Mouse (Mus musculus): ENCODE results near the gene Gm10428.
A peak's percentile ranks its signal among the peaks of the same experiment; 100 is the strongest.
"Not testable (repeated sequence)": the region's sequence is repeated elsewhere in the genome, so short reads cannot be mapped to it uniquely, and the experiment has no call there.

The Gm10428 gene

GRCm38 (mm10) chr11:62752780-62753179 is at the start of gene Gm10428:
Gene Gm10428, plus strand, starts transcription at chr11:62753100.
- DNase-seq (ENCODE audit: low spot score) = no peak

- DNase-seq (ENCODE audit: low spot score) = no peak
Observed at GRCm38 (mm10) chr11:62706141-62706540, 46.8 kb upstream of the Gm10428 start.

GRCm38 (mm10) chr11:62708252-62708651 is 44.6 kb upstream of the Gm10428 start:
- no peak for DNase-seq (ENCODE audit: low spot score)

GRCm38 (mm10) chr11:62710657-62711056 is 42.2 kb upstream of the Gm10428 start:
- DNase-seq (ENCODE audit: low spot score) = no peak

- no peak for DNase-seq (ENCODE audit: low spot score)
Observed at GRCm38 (mm10) chr11:62728276-62728675, 24.6 kb upstream of the Gm10428 start.

GRCm38 (mm10) chr11:62731311-62732021 is 21.4 kb upstream of the Gm10428 start, which contains the start of gene Zfp287:
Gene Zfp287, minus strand, starts transcription at chr11:62731905.
- DNase-seq (ENCODE audit: low spot score) = peak; percentile 97

GRCm38 (mm10) chr11:62732022-62732387 is 20.9 kb upstream of the Gm10428 start:
- DNase-seq (ENCODE audit: low spot score) = no peak

- DNase-seq (ENCODE audit: low spot score) = no peak
Observed at GRCm38 (mm10) chr11:62732665-62733064, 20.2 kb upstream of the Gm10428 start.

- DNase-seq (ENCODE audit: low spot score) = no peak
Observed at GRCm38 (mm10) chr11:62741186-62741585, 11.7 kb upstream of the Gm10428 start.

- peak; percentile 28 for DNase-seq (ENCODE audit: low spot score)
Observed at GRCm38 (mm10) chr11:62742261-62742957, 10.5 kb upstream of the Gm10428 start.

DNA sequence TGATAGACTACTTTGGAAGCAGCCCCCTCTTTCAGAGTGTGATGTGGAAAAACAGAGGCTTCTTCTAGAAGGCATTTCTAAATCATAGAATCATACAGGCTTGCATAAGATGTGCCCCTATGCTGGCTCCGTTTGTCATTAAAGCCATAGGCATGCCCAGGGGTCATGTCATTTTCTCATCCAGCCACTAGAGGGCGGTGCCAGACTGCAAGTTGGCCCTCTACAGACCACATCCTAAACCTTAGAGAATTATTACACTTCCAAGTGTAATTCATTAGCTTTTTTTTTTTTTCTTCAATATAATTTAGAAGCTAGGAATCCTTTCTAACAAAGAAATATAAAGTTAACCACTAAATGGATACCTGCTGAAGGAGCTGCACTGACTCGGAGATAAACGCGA is 8.8 kb upstream of the Gm10428 start:
- peak; percentile 81 for DNase-seq (ENCODE audit: low spot score)

GRCm38 (mm10) chr11:62746001-62746533 is 6.8 kb upstream of the Gm10428 start:
- DNase-seq (ENCODE audit: low spot score) = peak; percentile 83

DNA sequence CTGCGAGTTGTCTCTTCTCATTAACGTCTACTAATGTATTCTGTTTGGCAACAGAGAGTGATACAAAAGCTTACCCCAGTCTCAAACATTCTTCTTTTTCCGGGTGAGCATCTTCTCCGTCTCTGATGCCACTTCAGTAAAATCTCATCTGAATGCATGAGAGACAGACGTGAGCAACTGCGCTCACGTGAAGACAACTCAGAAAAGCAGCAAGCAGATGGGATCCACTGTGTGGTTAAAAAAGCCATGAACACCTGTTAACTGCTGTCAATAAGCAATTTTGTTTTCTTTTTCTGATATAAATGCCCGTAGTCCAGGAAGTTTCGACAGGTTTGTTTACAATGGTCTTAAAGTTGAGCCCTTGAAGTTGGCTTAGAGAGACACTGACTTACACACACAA is 5.7 kb upstream of the Gm10428 start:
- no peak for DNase-seq (ENCODE audit: low spot score)

- no peak for DNase-seq (ENCODE audit: low spot score)
Observed at GRCm38 (mm10) chr11:62748062-62748461, 4.8 kb upstream of the Gm10428 start.

DNA sequence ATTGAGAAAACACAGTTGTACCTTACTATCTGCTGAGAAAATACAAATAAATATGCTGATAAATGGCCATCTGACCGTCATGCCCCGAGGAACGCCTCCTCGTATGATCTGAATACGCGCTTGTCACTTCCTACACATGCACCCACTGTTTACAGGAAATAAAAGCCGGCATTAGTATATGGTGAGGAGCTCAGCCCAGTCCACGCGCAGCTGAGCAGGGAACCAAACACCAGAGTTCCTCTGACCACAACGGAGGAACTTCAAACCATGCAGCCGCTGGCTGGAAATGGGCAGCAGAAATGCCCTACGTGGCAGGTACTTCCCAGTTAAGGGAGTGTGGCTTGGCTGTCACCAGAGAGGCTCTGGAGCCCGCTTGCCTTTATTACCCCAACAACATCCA is 3.5 kb upstream of the Gm10428 start:
- DNase-seq (ENCODE audit: low spot score) = not testable (repeated sequence)

- no peak for DNase-seq (ENCODE audit: low spot score)
Observed at GRCm38 (mm10) chr11:62752191-62752590, 709 bp upstream of the Gm10428 start.

GRCm38 (mm10) chr11:62756456-62757142 is 3.7 kb downstream of the Gm10428 start:
- peak; percentile 99 for DNase-seq (ENCODE audit: low spot score)

GRCm38 (mm10) chr11:62757143-62757507 is 4.2 kb downstream of the Gm10428 start:
- DNase-seq (ENCODE audit: low spot score) = no peak

GRCm38 (mm10) chr11:62757906-62758305 is 5.0 kb downstream of the Gm10428 start:
- no peak for DNase-seq (ENCODE audit: low spot score)

- no peak for DNase-seq (ENCODE audit: low spot score)
Observed at GRCm38 (mm10) chr11:62758491-62758890, 5.6 kb downstream of the Gm10428 start.

DNA sequence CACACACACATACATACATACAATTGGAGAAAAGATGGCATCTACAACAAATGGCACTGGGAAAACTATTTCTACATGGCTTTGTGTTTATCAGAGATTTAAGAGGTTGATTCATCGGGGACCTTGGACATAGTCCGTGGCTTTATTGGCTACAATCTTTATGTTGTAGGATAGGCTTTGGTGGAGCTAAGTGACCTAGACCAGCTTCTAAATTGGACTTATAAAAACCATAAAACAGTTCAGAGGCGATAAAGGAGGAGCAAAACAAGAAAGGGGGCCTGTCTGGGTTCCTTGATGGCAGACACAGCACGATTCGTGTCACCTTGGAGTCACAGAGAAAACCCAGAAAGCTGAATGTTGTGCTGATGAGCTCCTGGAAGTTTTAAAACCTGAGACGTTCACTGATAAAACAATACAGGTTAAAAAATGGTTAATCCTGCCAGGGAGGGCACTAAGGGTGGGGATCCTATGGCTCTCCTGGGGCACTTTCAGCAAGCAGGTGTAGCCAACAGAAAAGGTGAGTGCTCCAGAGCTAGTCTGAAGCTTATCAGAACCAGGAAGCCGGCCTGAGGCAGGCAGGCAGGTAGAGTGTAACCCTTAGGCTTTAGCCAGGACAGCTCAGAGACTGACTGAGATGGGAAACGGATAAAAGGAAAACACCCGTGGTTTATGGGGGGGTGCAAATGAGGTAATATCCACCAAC is 8.0 kb downstream of the Gm10428 start:
- no peak for DNase-seq (ENCODE audit: low spot score)

GRCm38 (mm10) chr11:62776510-62776909 is 23.6 kb downstream of the Gm10428 start:
- DNase-seq (ENCODE audit: low spot score) = no peak

Measured in embryo, embryonic 10 days (tissue).